Mouse (Mus musculus): ENCODE measurements around the gene Sirt4. TPM values are rescaled to one million over a fixed set of nuclear protein-coding genes. Genes with fewer than 3 reads are reported as not detected.
A peak's percentile ranks its signal among the peaks of the same experiment; 100 is the strongest.
"Not testable (repeated sequence)": the region's sequence is repeated elsewhere in the genome, so short reads cannot be mapped to it uniquely, and the experiment has no call there.

Sirt4 gene
- total and polyA plus RNA-seq, 2 experiments from 2014 or later = 25.6 to 27.0 TPM

DNA sequence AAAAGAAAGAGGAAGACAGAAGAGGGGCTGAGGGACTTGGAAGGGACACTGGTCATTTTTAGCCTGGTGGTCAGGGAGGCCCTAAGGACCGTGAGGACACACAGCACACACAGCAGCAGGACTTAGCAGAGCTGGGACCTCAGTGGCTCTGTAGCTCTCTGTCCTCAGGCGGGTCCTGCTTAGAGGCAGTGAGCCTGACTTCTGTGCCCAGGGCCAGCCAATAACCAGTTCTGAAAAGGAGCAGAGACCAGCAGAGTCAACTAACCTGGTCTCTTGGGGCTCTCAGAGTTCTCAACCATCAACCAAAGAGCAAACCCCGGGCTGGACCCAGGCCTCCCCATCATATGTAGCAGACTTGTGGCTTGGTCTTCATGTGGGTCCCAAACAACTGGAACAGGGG lies 35.3 kb downstream of the Sirt4 start:
- no peak for TF ChIP-seq CTCF (IDR thresholded peaks at IDR 0.05)
- Histone ChIP-seq H3K4me1 (ENCODE audit: insufficient read depth, low read length) (no peaks in the 10 kb centered on the region), H3K9ac (replicated peaks; ENCODE audit: low read length, poor library complexity, severe bottlenecking) (no peak overlapping the region), H3K9me3 (ENCODE audit: low read length) (no peaks in the 10 kb centered on the region), H3K27me3 (ENCODE audit: insufficient read depth, low read length) (no peaks in the 10 kb centered on the region), H3K27ac (ENCODE audit: low read depth, low read length) (no peak overlapping the region), H3K4me3 (ENCODE audit: low read depth, low read length) (no peak overlapping the region), H3K36me3 (ENCODE audit: insufficient read depth, low read length) (peaks cover 58% of the 10 kb centered on the region), H3K4me2 (ENCODE audit: low read depth, low read length, poor library complexity, severe bottlenecking) (no peak overlapping the region)
- WGBS = 88% methylated on average over 3 of the region's 3 CpGs
- ATAC-seq (ENCODE audit: low FRiP score) = no peak
- no peak for DNase-seq (ENCODE audit: low spot score)

DNA sequence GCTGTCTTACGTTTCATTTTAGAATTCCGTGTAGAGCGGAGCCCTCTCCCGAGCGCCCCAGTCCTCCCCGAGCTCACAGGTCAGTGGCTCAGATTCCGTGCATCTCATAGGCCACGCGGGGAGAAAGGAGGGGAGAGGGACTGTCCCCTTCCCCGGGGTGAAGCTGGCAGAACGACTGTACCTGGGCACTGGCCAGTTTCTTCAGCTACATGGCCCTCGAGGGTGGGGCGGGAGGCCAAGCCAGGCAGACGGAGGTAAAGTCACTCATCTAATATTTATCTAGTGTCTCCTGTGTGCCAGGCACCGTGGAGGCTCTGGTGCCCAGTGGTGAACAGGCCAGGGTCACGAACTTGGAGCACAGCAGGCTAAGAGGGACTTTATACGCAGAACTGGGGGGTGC lies 37.4 kb downstream of the Sirt4 start:
- H3K27ac ChIP-seq (ENCODE audit: low read depth, low read length) = no peak overlapping the region
- H3K4me1 ChIP-seq (ENCODE audit: insufficient read depth, low read length) = no peaks in the 10 kb centered on the region
- H3K9ac ChIP-seq (replicated peaks; ENCODE audit: low read length, poor library complexity, severe bottlenecking) = no peak overlapping the region
- no peak for ATAC-seq (ENCODE audit: low FRiP score)
- TF ChIP-seq CTCF (IDR thresholded peaks at IDR 0.05) = no peak
- WGBS = 72% methylated on average over 17 of the region's 17 CpGs
- no peak overlapping the region for H3K4me3 ChIP-seq (ENCODE audit: low read depth, low read length)
- DNase-seq (ENCODE audit: low spot score) = no peak
- H3K4me2 ChIP-seq (ENCODE audit: low read depth, low read length, poor library complexity, severe bottlenecking) = no peak overlapping the region
- no peaks in the 10 kb centered on the region for H3K9me3 ChIP-seq (ENCODE audit: low read length)
- H3K36me3 ChIP-seq (ENCODE audit: insufficient read depth, low read length) = peaks cover 58% of the 10 kb centered on the region
- H3K27me3 ChIP-seq (ENCODE audit: insufficient read depth, low read length) = no peaks in the 10 kb centered on the region

DNA sequence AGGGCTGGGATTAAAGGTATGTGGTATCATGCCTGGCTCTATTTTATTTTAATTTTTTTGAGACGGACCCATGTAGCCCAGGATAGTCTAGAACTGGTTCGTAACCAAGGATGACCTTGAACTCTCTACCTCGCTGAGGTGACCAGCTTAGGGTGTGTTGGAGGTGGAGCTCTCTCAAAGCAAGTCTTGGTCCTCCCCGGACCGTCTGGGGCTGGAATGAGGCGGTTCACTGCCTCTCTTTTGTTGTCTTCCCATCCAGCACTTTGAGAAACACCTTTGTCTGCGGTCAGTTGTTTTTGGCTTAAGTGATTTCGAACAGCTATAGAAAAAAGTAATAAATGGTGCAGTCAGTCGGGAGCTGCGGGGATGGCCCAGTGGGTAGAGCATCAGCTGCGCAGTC lies 40.4 kb downstream of the Sirt4 start:
- no peak for TF ChIP-seq CTCF (IDR thresholded peaks at IDR 0.05)
- 74% methylated on average over 11 of the region's 11 CpGs for WGBS
- H3K27me3 ChIP-seq (ENCODE audit: insufficient read depth, low read length) = no peaks in the 10 kb centered on the region
- H3K4me1 ChIP-seq (ENCODE audit: insufficient read depth, low read length) = no peaks in the 10 kb centered on the region
- peaks cover 44% of the 10 kb centered on the region for H3K36me3 ChIP-seq (ENCODE audit: insufficient read depth, low read length)
- H3K27ac ChIP-seq (ENCODE audit: low read depth, low read length) = no peak overlapping the region
- H3K4me3 ChIP-seq (ENCODE audit: low read depth, low read length) = no peak overlapping the region
- no peaks in the 10 kb centered on the region for H3K9me3 ChIP-seq (ENCODE audit: low read length)
- H3K4me2 ChIP-seq (ENCODE audit: low read depth, low read length, poor library complexity, severe bottlenecking) = no peak overlapping the region
- DNase-seq (ENCODE audit: low spot score) = no peak
- H3K9ac ChIP-seq (replicated peaks; ENCODE audit: low read length, poor library complexity, severe bottlenecking) = no peak overlapping the region
- ATAC-seq (ENCODE audit: low FRiP score) = no peak

DNA sequence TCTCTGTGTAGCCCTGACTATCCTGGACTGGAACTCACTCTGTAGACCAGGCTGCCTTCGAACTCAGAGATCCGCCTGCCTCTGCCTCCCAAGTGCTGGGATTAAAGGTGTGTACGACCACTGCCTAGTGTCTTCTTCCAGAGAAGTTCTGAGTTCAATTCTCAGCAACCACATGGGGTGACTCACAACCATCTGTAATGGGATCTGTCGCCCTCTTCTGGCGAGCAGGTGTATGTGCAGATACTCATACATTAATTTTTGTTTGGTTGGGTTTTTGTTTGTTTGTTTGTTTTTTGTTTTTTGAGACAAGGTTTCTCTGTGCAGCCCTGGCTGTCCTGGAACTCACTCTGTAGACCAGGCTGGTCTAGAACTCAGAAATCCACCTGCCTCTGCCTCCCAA lies 41.9 kb downstream of the Sirt4 start:
- H3K4me1 ChIP-seq (ENCODE audit: insufficient read depth, low read length); H3K4me2 ChIP-seq (ENCODE audit: low read depth, low read length, poor library complexity, severe bottlenecking); H3K4me3 ChIP-seq (ENCODE audit: low read depth, low read length); H3K9ac ChIP-seq (replicated peaks; ENCODE audit: low read length, poor library complexity, severe bottlenecking); H3K27ac ChIP-seq (ENCODE audit: low read depth, low read length); H3K9me3 ChIP-seq (ENCODE audit: low read length); H3K27me3 ChIP-seq (ENCODE audit: insufficient read depth, low read length); DNase-seq (ENCODE audit: low spot score); ATAC-seq (ENCODE audit: low FRiP score): not testable (repeated sequence)
- TF ChIP-seq CTCF (IDR thresholded peaks at IDR 0.05) = peak; percentile 72
- 77% methylated on average over 5 of the region's 5 CpGs for WGBS
- H3K36me3 ChIP-seq (ENCODE audit: insufficient read depth, low read length) = peaks cover 38% of the 10 kb centered on the region

DNA sequence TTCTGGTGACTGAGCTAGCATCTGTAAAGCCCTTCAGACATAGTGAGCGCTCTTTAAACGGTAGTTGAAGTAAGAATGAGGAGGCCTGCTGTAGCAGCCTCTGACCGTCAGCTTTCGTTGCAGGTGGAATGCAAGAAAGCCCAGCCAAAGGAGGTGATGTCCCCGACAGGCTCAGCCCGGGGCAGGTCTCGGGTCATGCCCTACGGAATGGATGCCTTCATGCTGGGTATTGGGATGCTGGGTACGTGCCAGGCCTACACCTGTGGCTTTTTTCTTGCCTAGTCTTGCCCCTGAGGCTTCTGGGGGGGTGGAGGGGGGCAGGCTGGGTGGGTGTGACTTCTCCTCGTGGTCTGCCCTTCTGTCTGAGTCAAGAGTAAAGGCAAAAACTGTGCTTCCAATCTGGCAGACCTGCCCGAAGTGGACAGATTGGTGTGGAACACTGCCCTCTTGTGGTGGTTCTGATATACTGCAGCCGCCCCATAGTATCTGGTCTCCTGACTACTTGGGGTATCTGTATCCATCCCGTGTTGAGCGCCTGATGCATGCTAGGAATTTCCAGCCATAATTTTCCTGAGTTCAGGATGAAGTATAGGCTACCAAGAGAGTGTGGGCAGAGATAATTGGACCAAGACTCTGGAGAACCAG lies 43.2 kb downstream of the Sirt4 start:
- DNase-seq (ENCODE audit: low spot score) = peak; percentile 92
- H3K27ac ChIP-seq (ENCODE audit: low read depth, low read length) = no peak overlapping the region
- no peak overlapping the region for H3K9ac ChIP-seq (replicated peaks; ENCODE audit: low read length, poor library complexity, severe bottlenecking)
- peaks cover 26% of the 10 kb centered on the region for H3K36me3 ChIP-seq (ENCODE audit: insufficient read depth, low read length)
- H3K4me3 ChIP-seq (ENCODE audit: low read depth, low read length) = no peak overlapping the region
- no peak overlapping the region for H3K4me2 ChIP-seq (ENCODE audit: low read depth, low read length, poor library complexity, severe bottlenecking)
- ATAC-seq (ENCODE audit: low FRiP score) = no peak
- H3K4me1 ChIP-seq (ENCODE audit: insufficient read depth, low read length) = peaks cover 5% of the 10 kb centered on the region
- peak; percentile 92 for TF ChIP-seq CTCF (IDR thresholded peaks at IDR 0.05)
- no peaks in the 10 kb centered on the region for H3K27me3 ChIP-seq (ENCODE audit: insufficient read depth, low read length)
- 27% methylated on average over 14 of the region's 14 CpGs for WGBS
- H3K9me3 ChIP-seq (ENCODE audit: low read length) = no peaks in the 10 kb centered on the region

DNA sequence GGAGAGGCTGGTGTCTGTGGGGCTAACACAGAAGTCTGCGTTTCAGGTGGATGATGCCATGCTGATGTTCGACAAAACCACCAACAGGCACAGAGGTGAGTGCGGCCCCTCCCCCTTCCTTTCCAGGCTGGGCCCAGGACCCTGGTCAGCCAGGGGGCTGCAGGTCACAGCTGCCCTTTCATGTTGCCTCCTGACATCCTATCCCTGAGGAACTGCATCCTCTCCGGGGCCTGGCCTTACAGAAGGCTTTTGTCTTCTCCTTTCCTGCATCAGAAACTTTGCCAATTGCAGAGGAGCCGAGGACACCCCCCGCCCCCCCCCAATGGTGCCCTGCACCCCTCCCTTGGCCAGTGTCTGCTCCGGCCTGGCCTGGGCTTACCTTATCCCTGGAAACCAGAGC lies 45.9 kb downstream of the Sirt4 start:
- Histone ChIP-seq H3K27ac (ENCODE audit: low read depth, low read length) (no peak overlapping the region), H3K4me3 (ENCODE audit: low read depth, low read length) (no peak overlapping the region), H3K4me1 (ENCODE audit: insufficient read depth, low read length) (peaks cover 31% of the 10 kb centered on the region), H3K9ac (replicated peaks; ENCODE audit: low read length, poor library complexity, severe bottlenecking) (no peak overlapping the region), H3K27me3 (ENCODE audit: insufficient read depth, low read length) (no peaks in the 10 kb centered on the region), H3K4me2 (ENCODE audit: low read depth, low read length, poor library complexity, severe bottlenecking) (no peak overlapping the region), H3K36me3 (ENCODE audit: insufficient read depth, low read length) (peaks cover 9% of the 10 kb centered on the region; the same call in 1 of the 2 replicates), H3K9me3 (ENCODE audit: low read length) (no peaks in the 10 kb centered on the region)
- 17% methylated on average over 7 of the region's 7 CpGs for WGBS
- DNase-seq (ENCODE audit: low spot score) (no peak), ATAC-seq (ENCODE audit: low FRiP score) (no peak)
- no peak for TF ChIP-seq CTCF (IDR thresholded peaks at IDR 0.05)

Data from midbrain, postnatal 0 days (tissue).